Mouse (Mus musculus) forebrain, postnatal 0 days (tissue): Measurements from ENCODE around the gene Kmt2d. TPM values are rescaled to one million over a fixed set of nuclear protein-coding genes. Genes with fewer than 3 reads are reported as not detected.

ENCODE experiments used
- ATAC-seq: fragments of 200-750 bp; cut with Nextera tagmentation; 2 replicates; pipeline ENCODE4 v1.8.0; 2017; ENCODE audit warnings: mild to moderate bottlenecking, moderate library complexity
- DNase-seq: peaks from one replicate; pipeline ENCODE4 v3.0.0-alpha.2; 2015
- H3K27ac ChIP-seq: fragments of 300-500 bp; sonication (generic); 2 replicates; pipeline ENCODE4 v1.5.1; 2014; ENCODE audit warnings: low read depth, mild to moderate bottlenecking, antibody characterized with exemption, low read length, moderate library complexity, mixed read lengths
- H3K27me3 ChIP-seq: fragments of 300-500 bp; sonication (generic); 2 replicates; pipeline ENCODE4 v1.6.1; 2014; ENCODE audit warnings: mild to moderate bottlenecking, low read length, mixed read lengths; ENCODE audit not compliant: insufficient read depth
- H3K36me3 ChIP-seq: fragments of 300-500 bp; sonication (generic); 2 replicates; pipeline ENCODE4 v1.6.1; 2014; ENCODE audit warnings: mild to moderate bottlenecking, moderate library complexity; ENCODE audit not compliant: insufficient read depth
- H3K4me1 ChIP-seq: fragments of 300-500 bp; sonication (generic); 2 replicates; pipeline ENCODE4 v1.6.1; 2014; ENCODE audit warnings: antibody characterized with exemption; ENCODE audit not compliant: insufficient read depth
- H3K4me2 ChIP-seq: fragments of 300-500 bp; sonication (generic); 2 replicates; pipeline ENCODE4 v1.6.1; 2014; ENCODE audit warnings: low read depth, mild to moderate bottlenecking, moderate library complexity
- H3K4me3 ChIP-seq: fragments of 300-500 bp; sonication (generic); 2 replicates; pipeline ENCODE4 v1.5.1; 2014; ENCODE audit warnings: low read depth, low read length, mixed read lengths
- H3K9ac ChIP-seq: fragments of 300-500 bp; sonication (generic); 2 replicates; pipeline ENCODE4 v1.6.1; 2014; ENCODE audit warnings: mild to moderate bottlenecking
- H3K9me3 ChIP-seq: fragments of 300-500 bp; sonication (generic); 2 replicates; pipeline ENCODE4 v1.6.1; 2016; ENCODE audit warnings: low read length
- CTCF ChIP-seq: sonication (generic); IDR thresholded peaks from 2 replicates; pipeline ENCODE4 v1.5.1; 2016; ENCODE audit warnings: antibody characterized with exemption, control low read depth, low read depth
- WGBS: fragments of 180-500 bp; shearing (Covaris S2); extraction: QIAGEN DNeasy Blood & Tissue Kit; methylation state at CpG from one replicate; pipeline ENCODE4 v1.1.7; 2014; 5-methylcytosine and 5-hydroxymethylcytosine counted together
- polyA plus RNA-seq: library from polyadenylated mRNA; unstranded; fragments of >200 nt; fragmentation: Nextera tagmentation; extraction: Ambion mirVana; gene quantifications from 2 replicates; pipeline ENCODE4 v1.2.1, GENCODE M21; 2015
- total RNA-seq: library from RNA; depleted of rRNA; stranded (reverse); fragments of >200 nt; gene quantifications from 2 replicates; pipeline ENCODE4 v1.2.3, GENCODE M21; 2014

Kmt2d gene
- total and polyA plus RNA-seq, 2 experiments from 2014 or later, result 6.2 to 25.8 TPM

DNA sequence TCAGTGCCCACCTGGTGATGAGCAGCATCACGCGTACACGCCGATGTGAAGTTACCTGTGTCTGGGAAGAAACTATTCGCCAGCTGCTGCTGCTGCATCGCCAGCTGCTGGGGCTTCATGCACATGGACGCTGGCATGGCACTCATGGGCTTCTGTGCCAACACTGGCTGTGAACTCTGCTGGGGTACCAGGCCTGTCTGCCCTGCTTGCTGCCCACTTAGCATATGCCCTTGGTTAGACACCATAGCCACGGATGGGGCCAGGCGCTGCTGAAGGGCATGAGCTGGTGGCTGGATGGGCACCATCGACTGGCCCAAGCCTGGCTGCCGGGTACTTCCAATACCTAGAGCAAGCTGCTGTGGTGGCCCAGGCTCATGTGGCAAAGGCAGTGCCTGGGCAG is 21.8 kb downstream of the Kmt2d start:
- H3K9me3 ChIP-seq, result no peaks in the 10 kb centered on the region
- no peak overlapping the region for H3K9ac ChIP-seq
- H3K4me1 ChIP-seq, result no peaks in the 10 kb centered on the region
- no peaks in the 10 kb centered on the region for H3K27me3 ChIP-seq
- H3K4me3 ChIP-seq, result no peak overlapping the region
- peaks cover 99% of the 10 kb centered on the region for H3K36me3 ChIP-seq
- TF ChIP-seq CTCF, result no peak
- 96% methylated on average over 11 of the region's 11 CpGs for WGBS
- no peak overlapping the region for H3K4me2 ChIP-seq
- no peak overlapping the region for H3K27ac ChIP-seq
- ATAC-seq (no peak), DNase-seq (no peak)

DNA sequence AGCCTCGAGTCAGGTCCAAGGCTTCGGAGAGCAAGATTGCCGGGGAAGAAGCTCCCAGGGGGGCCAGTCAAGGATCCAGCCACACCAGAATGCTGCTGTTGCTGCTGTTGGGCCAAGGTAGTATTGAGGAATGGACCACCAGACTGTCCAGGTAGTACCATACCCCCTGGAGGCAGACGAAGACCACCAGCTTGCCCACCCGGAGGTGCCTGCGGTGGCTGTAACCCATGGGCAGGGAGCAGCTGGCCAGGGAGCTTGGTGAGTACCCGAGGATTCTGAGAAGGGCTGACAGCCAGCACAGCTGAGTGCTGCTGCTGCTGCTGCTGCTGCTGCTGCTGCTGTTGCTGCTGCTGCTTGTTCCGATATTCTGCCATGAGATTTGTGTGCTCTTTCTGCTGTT is 24.9 kb downstream of the Kmt2d start:
- TF ChIP-seq CTCF, result no peak
- H3K27me3 ChIP-seq, result no peaks in the 10 kb centered on the region
- peaks cover 99% of the 10 kb centered on the region for H3K36me3 ChIP-seq
- ATAC-seq, result no peak
- H3K4me2 ChIP-seq, result no peak overlapping the region
- no peak overlapping the region for H3K4me3 ChIP-seq
- no peak overlapping the region for H3K9ac ChIP-seq
- H3K27ac ChIP-seq, result no peak overlapping the region
- DNase-seq, result no peak
- H3K9me3 ChIP-seq, result no peaks in the 10 kb centered on the region
- H3K4me1 ChIP-seq, result no peaks in the 10 kb centered on the region
- WGBS, result 93% methylated on average over 8 of the region's 8 CpGs

DNA sequence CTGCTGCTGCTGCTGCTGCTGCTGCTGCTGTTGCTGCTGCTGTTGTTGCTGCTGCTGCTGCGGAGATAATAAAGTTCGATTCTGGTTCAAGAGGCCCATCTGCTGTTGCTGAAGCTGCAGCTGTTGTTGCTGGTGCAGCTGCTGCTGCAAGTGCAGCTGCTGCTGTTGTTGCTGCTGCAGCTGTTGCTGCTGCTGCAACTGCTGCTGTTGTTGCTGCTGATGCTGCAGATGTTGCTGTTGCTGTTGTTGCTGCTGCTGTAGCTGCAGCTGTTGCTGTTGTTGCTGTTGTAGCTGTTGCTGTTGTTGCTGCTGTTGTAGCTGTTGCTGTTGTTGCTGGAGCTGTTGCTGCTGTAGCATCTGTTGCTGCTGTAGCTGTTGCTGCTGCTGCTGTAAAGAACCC is 25.9 kb downstream of the Kmt2d start:
- Histone ChIP-seq H3K4me2 (no peak overlapping the region), H3K9ac (no peak overlapping the region), H3K27me3 (no peaks in the 10 kb centered on the region), H3K4me3 (no peak overlapping the region), H3K9me3 (no peaks in the 10 kb centered on the region), H3K4me1 (no peaks in the 10 kb centered on the region), H3K27ac (no peak overlapping the region), H3K36me3 (peaks cover 99% of the 10 kb centered on the region)
- ATAC-seq (no peak), DNase-seq (no peak)
- no peak for TF ChIP-seq CTCF
- 91% methylated on average over 2 of the region's 2 CpGs for WGBS

DNA sequence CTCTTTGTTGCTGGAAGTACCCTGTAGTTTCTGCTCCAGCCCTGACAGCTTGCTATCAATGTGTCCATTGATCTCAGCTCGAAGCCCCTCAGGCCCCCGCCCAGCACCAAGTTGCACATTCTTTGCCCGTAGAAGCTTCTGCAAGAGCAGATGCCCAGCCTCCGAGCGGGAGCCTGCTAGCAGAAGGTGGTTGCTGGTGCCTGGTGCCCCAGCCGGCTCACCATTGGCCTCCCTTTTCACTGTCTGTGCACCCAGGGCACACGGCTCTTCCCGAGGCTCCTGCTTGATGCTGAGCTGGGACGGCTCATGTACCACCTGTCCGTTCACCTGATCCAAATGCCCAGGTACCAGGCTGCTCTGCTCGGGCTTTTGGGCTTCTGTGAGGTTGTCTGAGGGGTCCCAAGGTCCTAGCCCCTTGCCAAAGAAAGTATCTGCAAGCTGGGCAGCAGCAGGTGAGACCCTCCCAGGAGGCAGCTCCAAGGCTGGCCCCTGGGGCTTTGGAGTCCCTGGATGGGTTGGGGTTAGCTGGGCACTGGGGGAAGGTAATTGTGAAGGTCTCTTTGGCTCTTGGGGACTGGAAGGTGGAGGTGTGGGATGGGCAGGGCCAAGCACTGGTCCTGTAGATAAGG is 27.3 kb downstream of the Kmt2d start:
- no peak overlapping the region for H3K4me3 ChIP-seq
- ATAC-seq, result no peak
- H3K36me3 ChIP-seq, result peaks cover 99% of the 10 kb centered on the region
- H3K9ac ChIP-seq, result no peak overlapping the region
- no peaks in the 10 kb centered on the region for H3K27me3 ChIP-seq
- TF ChIP-seq CTCF, result no peak
- H3K9me3 ChIP-seq, result no peaks in the 10 kb centered on the region
- DNase-seq, result no peak
- H3K27ac ChIP-seq, result no peak overlapping the region
- H3K4me2 ChIP-seq, result no peak overlapping the region
- no peaks in the 10 kb centered on the region for H3K4me1 ChIP-seq
- 93% methylated on average over 11 of the region's 11 CpGs for WGBS

DNA sequence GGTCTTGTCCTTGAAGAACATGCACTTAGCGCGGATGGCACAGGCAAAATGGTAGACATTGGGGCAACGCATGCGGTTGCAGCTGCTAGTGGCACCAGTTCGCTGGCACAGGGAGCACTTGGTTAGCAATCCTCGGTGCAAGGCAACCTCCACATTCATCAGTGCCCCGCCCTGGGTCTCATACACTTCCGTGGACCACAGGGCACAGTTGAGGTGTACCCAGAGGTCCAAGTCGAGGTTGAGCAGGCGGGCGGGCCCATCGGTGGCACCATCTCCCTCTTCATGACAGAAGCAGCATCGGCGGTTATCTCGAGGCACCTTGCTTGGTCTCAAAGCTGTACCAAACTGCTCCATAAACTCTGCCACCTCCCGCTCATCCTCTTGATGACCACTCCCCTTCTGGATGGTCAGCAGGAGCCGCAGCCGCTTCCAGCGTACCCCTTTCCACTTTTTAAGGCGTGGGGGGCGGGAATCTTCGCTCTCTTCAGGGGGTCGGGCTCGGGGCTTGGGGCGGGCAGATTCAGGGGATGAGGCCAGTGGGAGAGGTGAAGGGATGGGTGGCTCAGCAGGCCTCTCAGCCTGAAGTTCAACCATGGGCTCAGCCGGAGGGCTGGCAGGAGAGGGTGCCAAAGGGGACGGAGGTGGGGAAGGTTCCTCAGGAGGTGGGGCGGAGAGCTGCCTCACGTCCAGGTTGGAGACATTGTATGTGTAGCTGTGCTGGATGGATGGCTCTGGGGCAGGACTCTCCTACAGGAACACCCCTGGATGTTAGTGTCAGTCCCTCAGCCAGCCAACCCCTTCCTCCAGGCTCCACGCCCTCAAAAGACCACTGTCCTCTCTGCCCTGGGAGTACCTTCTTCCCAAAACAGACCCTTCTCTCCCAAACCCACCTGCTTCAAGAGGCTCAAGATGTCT is 31.1 kb downstream of the Kmt2d start:
- no peaks in the 10 kb centered on the region for H3K27me3 ChIP-seq

DNA sequence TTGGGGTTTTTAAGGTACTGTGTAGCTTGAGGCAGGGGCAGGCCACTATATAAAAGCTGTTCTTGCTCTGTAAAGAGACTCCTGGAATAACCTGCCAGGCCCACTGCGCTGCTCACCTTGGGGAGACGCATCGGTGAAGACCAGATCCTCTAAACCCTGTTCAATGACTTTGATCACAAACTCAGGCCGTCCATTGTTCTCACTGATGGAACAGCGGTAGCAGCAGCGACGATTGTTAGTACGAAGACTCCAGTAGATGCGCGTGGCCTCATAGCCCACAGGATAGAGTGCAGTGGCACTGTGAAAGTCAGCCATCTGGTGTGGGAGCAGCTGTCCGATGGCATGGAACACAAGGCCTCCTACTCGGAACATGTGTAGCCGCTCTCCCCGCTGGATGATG is 31.8 kb downstream of the Kmt2d start:
- Histone ChIP-seq H3K4me2 (no peak overlapping the region), H3K9ac (no peak overlapping the region), H3K27me3 (no peaks in the 10 kb centered on the region), H3K27ac (no peak overlapping the region), H3K4me1 (no peaks in the 10 kb centered on the region), H3K4me3 (no peak overlapping the region), H3K36me3 (peaks cover 100% of the 10 kb centered on the region), H3K9me3 (no peaks in the 10 kb centered on the region)
- no peak for TF ChIP-seq CTCF
- no peak for ATAC-seq
- 96% methylated on average over 14 of the region's 14 CpGs for WGBS
- no peak for DNase-seq

More for the DNA sequence above, 31.1 kb downstream of the Kmt2d start:
- H3K4me1 ChIP-seq, result no peaks in the 10 kb centered on the region
- H3K4me3 ChIP-seq, result no peak overlapping the region
- no peak overlapping the region for H3K27ac ChIP-seq
- ATAC-seq (no peak), DNase-seq (no peak)
- H3K36me3 ChIP-seq, result peaks cover 100% of the 10 kb centered on the region
- H3K9ac ChIP-seq, result no peak overlapping the region
- no peak overlapping the region for H3K4me2 ChIP-seq
- TF ChIP-seq CTCF, result no peak
- no peaks in the 10 kb centered on the region for H3K9me3 ChIP-seq
- 96% methylated on average over 30 of the region's 30 CpGs for WGBS

DNA sequence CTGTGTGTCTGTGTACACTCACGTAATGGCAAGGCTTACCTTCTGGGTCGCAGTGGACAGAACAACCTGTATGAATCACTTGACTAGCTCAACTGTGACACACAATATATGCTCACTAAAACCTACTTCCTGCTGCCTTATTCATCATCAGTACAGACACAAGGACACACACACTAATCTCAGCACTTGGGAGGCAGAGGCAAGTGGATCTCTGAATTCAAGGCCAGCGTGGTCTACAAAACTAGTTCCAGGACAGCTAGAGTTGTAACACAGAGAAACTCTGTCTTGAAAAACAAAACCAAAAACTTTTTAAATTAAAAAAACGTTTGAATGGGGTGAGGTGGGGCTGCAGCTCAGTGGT is 33.3 kb downstream of the Kmt2d start:
- H3K27ac ChIP-seq, result no peak overlapping the region
- peaks cover 95% of the 10 kb centered on the region for H3K36me3 ChIP-seq
- 73% methylated on average over 4 of the region's 4 CpGs for WGBS
- H3K4me1 ChIP-seq, result no peaks in the 10 kb centered on the region
- H3K9me3 ChIP-seq, result no peaks in the 10 kb centered on the region
- DNase-seq (no peak), ATAC-seq (no peak)
- no peak overlapping the region for H3K4me3 ChIP-seq
- no peak for TF ChIP-seq CTCF
- no peaks in the 10 kb centered on the region for H3K27me3 ChIP-seq
- no peak overlapping the region for H3K9ac ChIP-seq
- H3K4me2 ChIP-seq, result no peak overlapping the region
